Mouse (Mus musculus) adrenal gland, postnatal 36 days (tissue): ENCODE results near the gene Dcun1d5. TPM values are rescaled to one million over a fixed set of nuclear protein-coding genes. Genes with fewer than 3 reads are reported as not detected.
A peak's percentile ranks its signal among the peaks of the same experiment; 100 is the strongest.
"Not testable (repeated sequence)": the region's sequence is repeated elsewhere in the genome, so short reads cannot be mapped to it uniquely, and the experiment has no call there.

ENCODE experiments used
- DNase-seq, 2 experiments: peaks; one replicate each; pipeline ENCODE4 v3.0.0; 2021; ENCODE audit warnings: mixed read lengths in 1 of 2
- long read RNA-seq, 2 experiments: library from polyadenylated mRNA; stranded (forward); transcript quantifications; one replicate each; pipeline ENCODE4 v2.0.0; 2021; ENCODE audit warnings: borderline sequencing depth in 2 of 2
- total RNA-seq, 2 experiments: library from RNA; stranded (reverse); gene quantifications; 2 replicates each; pipeline ENCODE4 v1.2.3; 2021

Gene Dcun1d5
- total RNA-seq, result 10 to 100 TPM; 81.1 to 83.5 TPM
- long read RNA-seq, experiment 1, transcript Dcun1d5-202 (8 exons, 2,421 nt), result major isoform, 90 of 138 reads
- long read RNA-seq, experiment 1, partial matches to known transcripts, result 30 of 138 reads
- long read RNA-seq, experiment 1, other reads (novel, unspliced or antisense), result 15 of 138 reads
- long read RNA-seq, experiment 2, transcript Dcun1d5-202 (8 exons, 2,421 nt), result major isoform, 42 of 62 reads
- long read RNA-seq, experiment 2, partial matches to known transcripts, result 13 of 62 reads
- long read RNA-seq, experiment 2, other reads (novel, unspliced or antisense), result 7 of 62 reads

GRCm38 (mm10) chr9:7184172-7184896 is at the start of gene Dcun1d5, which contains the start of gene Dync2h1:
Gene Dcun1d5, plus strand, starts transcription at chr9:7184520.
Gene Dync2h1, minus strand, starts transcription at chr9:7184446.
- DNase-seq, result peak; percentile 97 to 98

- DNase-seq, result no peak
These were observed 29.9 kb upstream of the Dcun1d5 start for GRCm38 (mm10) chr9:7154391-7154790.

GRCm38 (mm10) chr9:7158605-7159004 is 25.7 kb upstream of the Dcun1d5 start:
- DNase-seq, result no peak

GRCm38 (mm10) chr9:7159718-7160117 is 24.6 kb upstream of the Dcun1d5 start:
- DNase-seq, result no peak

- DNase-seq, result no peak
These were observed 23.6 kb upstream of the Dcun1d5 start for GRCm38 (mm10) chr9:7160688-7161087.

GRCm38 (mm10) chr9:7167339-7167998 is 16.9 kb upstream of the Dcun1d5 start:
- no peak for DNase-seq

- DNase-seq, result no peak
These were observed 10.6 kb upstream of the Dcun1d5 start for GRCm38 (mm10) chr9:7173756-7174155.

GRCm38 (mm10) chr9:7176618-7177610 is 7.4 kb upstream of the Dcun1d5 start:
- peak; percentile 91 to 92 for DNase-seq

GRCm38 (mm10) chr9:7184897-7185291 is 574 bp downstream of the Dcun1d5 start:
- peak in 1 of 2 experiments; percentile 44 for DNase-seq

- DNase-seq, result not testable (repeated sequence)
These were observed 6.4 kb downstream of the Dcun1d5 start for GRCm38 (mm10) chr9:7190694-7191093.

- DNase-seq, result peak in 1 of 2 experiments; percentile 19
These were observed 31.9 kb downstream of the Dcun1d5 start for GRCm38 (mm10) chr9:7216240-7216639.

GRCm38 (mm10) chr9:7221024-7221423 is 36.7 kb downstream of the Dcun1d5 start:
- no peak for DNase-seq

- DNase-seq, result no peak
These were observed 37.1 kb downstream of the Dcun1d5 start for GRCm38 (mm10) chr9:7221460-7221859.

GRCm38 (mm10) chr9:7238619-7239018 is 54.3 kb downstream of the Dcun1d5 start:
- DNase-seq, result no peak

- no peak for DNase-seq
These were observed 55.6 kb downstream of the Dcun1d5 start for GRCm38 (mm10) chr9:7239967-7240366.

GRCm38 (mm10) chr9:7252797-7253654 is 68.7 kb downstream of the Dcun1d5 start:
- no peak for DNase-seq
